Mouse (Mus musculus) hindbrain, embryonic 14.5 days (tissue): ENCODE results near the gene Mrpl51. TPM values are rescaled to one million over a fixed set of nuclear protein-coding genes. Genes with fewer than 3 reads are reported as not detected.

ENCODE experiments used
- ATAC-seq: fragments of 200-750 bp; cut with Nextera tagmentation; 2 replicates; pipeline ENCODE4 v1.8.0; 2017; ENCODE audit warnings: moderate number of reproducible peaks, mild to moderate bottlenecking, moderate TSS enrichment, moderate library complexity; ENCODE audit not compliant: low FRiP score
- DNase-seq: peaks from one replicate; pipeline ENCODE4 v3.0.0-alpha.2; 2015; ENCODE audit warnings: low spot score
- H3K27ac ChIP-seq: fragments of 300-500 bp; sonication (generic); 2 replicates; pipeline ENCODE4 v1.5.1; 2014; ENCODE audit warnings: mild to moderate bottlenecking, moderate library complexity
- H3K27me3 ChIP-seq: fragments of 300-500 bp; sonication (generic); 2 replicates; pipeline ENCODE4 v1.6.1; 2014; ENCODE audit warnings: mild to moderate bottlenecking, low read length, mixed read lengths; ENCODE audit not compliant: control insufficient read depth, insufficient read depth
- H3K36me3 ChIP-seq: fragments of 300-500 bp; sonication (generic); replicated peaks from 2 replicates; pipeline ENCODE4 v1.6.1; 2014; ENCODE audit not compliant: control insufficient read depth, insufficient read depth
- H3K4me1 ChIP-seq: fragments of 300-500 bp; sonication (generic); replicated peaks from 2 replicates; pipeline ENCODE4 v1.6.1; 2014; ENCODE audit warnings: antibody characterized with exemption, low read length, mixed read lengths; ENCODE audit not compliant: control insufficient read depth, insufficient read depth
- H3K4me2 ChIP-seq: fragments of 300-500 bp; sonication (generic); replicated peaks from 2 replicates; pipeline ENCODE4 v1.6.1; 2014; ENCODE audit warnings: mild to moderate bottlenecking, moderate library complexity
- H3K4me3 ChIP-seq: fragments of 300-500 bp; sonication (generic); replicated peaks from 2 replicates; pipeline ENCODE4 v1.5.1; 2014; ENCODE audit warnings: mild to moderate bottlenecking, low read length
- H3K9ac ChIP-seq: fragments of 300-500 bp; sonication (generic); 2 replicates; pipeline ENCODE4 v1.6.1; 2014
- H3K9me3 ChIP-seq: fragments of 300-500 bp; sonication (generic); 2 replicates; pipeline ENCODE4 v1.6.1; 2016; ENCODE audit warnings: low read length; ENCODE audit not compliant: control insufficient read depth
- WGBS: fragments of 180-500 bp; shearing (Covaris S2); extraction: QIAGEN DNeasy Blood & Tissue Kit; methylation state at CpG from one replicate; pipeline ENCODE4 v1.1.7; 2014; 5-methylcytosine and 5-hydroxymethylcytosine counted together
- polyA plus RNA-seq: library from polyadenylated mRNA; unstranded; fragments of >200 nt; fragmentation: Nextera tagmentation; extraction: Ambion mirVana; gene quantifications from 2 replicates; pipeline ENCODE4 v1.2.1, GENCODE M21; 2014

The Mrpl51 gene
- polyA plus RNA-seq, 1 experiment from 2014 or later = 142 TPM

DNA sequence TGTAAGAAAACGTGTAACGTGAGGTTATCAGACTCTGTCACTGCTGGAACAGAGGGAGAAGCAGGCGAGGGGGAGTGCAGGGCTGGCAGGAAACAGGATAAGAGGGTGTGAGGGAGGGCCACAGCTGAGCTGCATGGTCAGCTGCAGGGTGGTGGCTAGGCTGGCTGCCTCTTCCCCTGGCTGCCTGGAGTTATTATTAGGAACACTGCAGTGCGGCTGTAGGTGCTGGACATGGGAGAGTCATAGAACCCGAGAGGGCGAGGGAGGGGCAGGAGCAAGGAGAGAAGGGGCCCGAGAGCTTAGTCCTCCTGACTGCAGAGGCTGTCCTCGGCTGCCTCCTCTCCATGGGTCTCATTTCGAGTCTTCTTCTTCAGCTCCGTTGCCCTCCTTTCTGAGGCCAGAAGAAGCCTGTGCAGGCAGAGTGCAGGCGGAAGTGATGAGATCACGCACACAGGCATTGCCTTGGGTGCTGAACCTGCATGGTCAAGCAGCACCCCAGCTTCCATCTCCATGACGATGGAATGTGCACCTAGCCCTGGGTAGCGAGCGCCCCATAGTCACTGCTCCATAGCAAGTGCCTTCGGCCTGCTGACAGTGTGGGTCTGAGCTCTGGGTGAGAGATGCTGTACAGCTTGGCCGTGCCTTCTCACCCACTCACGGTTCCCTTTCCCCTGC is 43.2 kb upstream of the Mrpl51 start:
- 67% methylated on average over 18 of the region's 18 CpGs for WGBS
- peaks cover 41% of the 10 kb centered on the region for H3K4me1 ChIP-seq
- no peak for DNase-seq

GRCm38 (mm10) chr6:125148926-125149568 is 42.6 kb upstream of the Mrpl51 start:
- H3K9me3 ChIP-seq = no peaks in the 10 kb centered on the region
- no peak overlapping the region for H3K4me3 ChIP-seq
- peak overlapping the region; percentile 92; the same call in 1 of the 2 replicates for H3K9ac ChIP-seq
- 74% methylated on average over 16 of the region's 16 CpGs for WGBS
- DNase-seq (no peak), ATAC-seq (no peak)
- no peaks in the 10 kb centered on the region for H3K27me3 ChIP-seq
- no peak overlapping the region for H3K27ac ChIP-seq
- peaks cover 27% of the 10 kb centered on the region for H3K36me3 ChIP-seq
- peak overlapping the region; percentile 98 for H3K4me2 ChIP-seq
- peaks cover 41% of the 10 kb centered on the region for H3K4me1 ChIP-seq

More for the DNA sequence above, 43.2 kb upstream of the Mrpl51 start:
- Histone ChIP-seq H3K4me3 (no peak overlapping the region), H3K36me3 (peaks cover 29% of the 10 kb centered on the region), H3K27ac (0 out of 2 replicates have a peak overlapping the region, but pooled peaks have one; percentile 29), H3K4me2 (peak overlapping the region; percentile 98), H3K27me3 (no peaks in the 10 kb centered on the region), H3K9ac (peak overlapping the region; percentile 92), H3K9me3 (no peaks in the 10 kb centered on the region)
- no peak for ATAC-seq

GRCm38 (mm10) chr6:125149569-125149950 is 42.0 kb upstream of the Mrpl51 start:
- no peaks in the 10 kb centered on the region for H3K27me3 ChIP-seq
- no peak overlapping the region for H3K9ac ChIP-seq
- no peak overlapping the region for H3K4me2 ChIP-seq
- H3K36me3 ChIP-seq = peaks cover 25% of the 10 kb centered on the region
- H3K27ac ChIP-seq = no peak overlapping the region
- no peaks in the 10 kb centered on the region for H3K9me3 ChIP-seq
- DNase-seq (no peak), ATAC-seq (no peak)
- 73% methylated on average over 7 of the region's 7 CpGs for WGBS
- H3K4me1 ChIP-seq = peaks cover 41% of the 10 kb centered on the region
- H3K4me3 ChIP-seq = no peak overlapping the region

GRCm38 (mm10) chr6:125152212-125153017 is 39.2 kb upstream of the Mrpl51 start:
- DNase-seq (no peak), ATAC-seq (no peak)
- no peak overlapping the region for H3K27ac ChIP-seq
- H3K4me2 ChIP-seq = no peak overlapping the region
- H3K36me3 ChIP-seq = peaks cover 39% of the 10 kb centered on the region
- no peaks in the 10 kb centered on the region for H3K9me3 ChIP-seq
- H3K27me3 ChIP-seq = no peaks in the 10 kb centered on the region
- H3K9ac ChIP-seq = no peak overlapping the region
- no peak overlapping the region for H3K4me3 ChIP-seq
- WGBS = 85% methylated on average over 22 of the region's 22 CpGs
- peaks cover 23% of the 10 kb centered on the region for H3K4me1 ChIP-seq

GRCm38 (mm10) chr6:125153018-125153389 is 38.6 kb upstream of the Mrpl51 start:
- Histone ChIP-seq H3K4me3 (no peak overlapping the region), H3K27me3 (no peaks in the 10 kb centered on the region), H3K4me2 (no peak overlapping the region), H3K36me3 (peaks cover 41% of the 10 kb centered on the region), H3K27ac (no peak overlapping the region), H3K9me3 (no peaks in the 10 kb centered on the region), H3K9ac (no peak overlapping the region), H3K4me1 (peaks cover 17% of the 10 kb centered on the region)
- DNase-seq (no peak), ATAC-seq (no peak)
- WGBS = 83% methylated on average over 5 of the region's 5 CpGs

DNA sequence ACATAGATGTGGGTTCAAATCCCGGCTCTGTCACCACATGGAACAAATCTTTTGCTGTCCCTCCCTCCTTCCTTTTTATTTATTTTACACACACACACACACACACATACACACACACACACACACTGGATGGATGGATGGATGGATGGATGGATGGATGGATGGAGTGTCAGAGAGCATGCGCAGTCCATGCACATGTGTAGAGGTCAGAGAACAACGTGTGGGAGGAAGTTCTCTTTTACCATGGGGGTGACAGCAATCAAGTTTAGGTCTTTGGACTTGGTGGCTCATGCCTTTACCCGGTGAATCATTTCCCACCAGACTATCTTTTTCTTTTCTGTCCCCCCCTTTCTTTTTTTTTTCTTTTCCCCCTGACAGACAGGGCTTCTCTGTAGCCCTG is 37.9 kb upstream of the Mrpl51 start:
- DNase-seq (no peak), ATAC-seq (no peak)
- Histone ChIP-seq H3K27ac (no peak overlapping the region), H3K4me1 (peaks cover 10% of the 10 kb centered on the region; the same call in 1 of the 2 replicates), H3K27me3 (no peaks in the 10 kb centered on the region), H3K9me3 (no peaks in the 10 kb centered on the region), H3K36me3 (peaks cover 44% of the 10 kb centered on the region), H3K9ac (no peak overlapping the region), H3K4me3 (no peak overlapping the region), H3K4me2 (no peak overlapping the region)
- 94% methylated on average over 4 of the region's 4 CpGs for WGBS

DNA sequence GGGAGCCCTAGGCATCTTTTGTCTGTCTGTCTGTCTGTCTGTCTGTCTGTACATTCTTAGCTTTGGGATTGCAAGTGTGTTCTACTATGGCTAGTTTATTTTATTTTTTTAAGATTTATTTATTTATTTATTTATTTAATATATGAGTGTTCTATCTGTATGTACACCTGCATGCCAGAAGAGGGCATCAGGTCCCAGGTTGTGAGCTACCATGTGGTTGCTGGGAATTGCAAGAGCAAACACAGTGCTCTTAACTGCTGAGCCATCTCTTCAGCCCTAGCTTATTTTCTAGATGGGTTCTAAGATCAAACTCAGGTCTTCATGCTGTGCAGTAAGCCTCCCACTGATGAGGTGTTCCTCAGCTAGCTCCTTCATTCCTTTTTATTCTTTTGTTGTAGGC is 37.1 kb upstream of the Mrpl51 start:
- ATAC-seq (no peak), DNase-seq (peak; percentile 51)
- Histone ChIP-seq H3K36me3 (peaks cover 53% of the 10 kb centered on the region), H3K4me2 (no peak overlapping the region), H3K9ac (no peak overlapping the region), H3K27ac (no peak overlapping the region), H3K4me1 (0 out of 2 replicates have a peak, but pooled peaks cover 3% of the 10 kb centered on the region), H3K27me3 (no peaks in the 10 kb centered on the region), H3K9me3 (no peaks in the 10 kb centered on the region), H3K4me3 (no peak overlapping the region)

- Histone ChIP-seq H3K27me3 (no peaks in the 10 kb centered on the region), H3K4me3 (no peak overlapping the region), H3K36me3 (peaks cover 60% of the 10 kb centered on the region), H3K9me3 (no peaks in the 10 kb centered on the region), H3K4me1 (no peaks in the 10 kb centered on the region), H3K4me2 (no peak overlapping the region), H3K27ac (no peak overlapping the region), H3K9ac (no peak overlapping the region)
- ATAC-seq (no peak), DNase-seq (no peak)
- 86% methylated on average over 8 of the region's 8 CpGs for WGBS
These were observed 36.3 kb upstream of the Mrpl51 start for GRCm38 (mm10) chr6:125155262-125155661.

- H3K9me3 ChIP-seq = no peaks in the 10 kb centered on the region
- H3K27me3 ChIP-seq = no peaks in the 10 kb centered on the region
- WGBS = 74% methylated on average over 3 of the region's 3 CpGs
- H3K27ac ChIP-seq = no peak overlapping the region
- H3K4me2 ChIP-seq = no peak overlapping the region
- H3K9ac ChIP-seq = no peak overlapping the region
- DNase-seq (no peak), ATAC-seq (no peak)
- H3K4me1 ChIP-seq = no peaks in the 10 kb centered on the region
- no peak overlapping the region for H3K4me3 ChIP-seq
- peaks cover 70% of the 10 kb centered on the region for H3K36me3 ChIP-seq
These were observed 35.1 kb upstream of the Mrpl51 start for GRCm38 (mm10) chr6:125156491-125156890.
